Mouse (Mus musculus) embryo, embryonic 9.5 days (tissue): ENCODE results near the gene Tmem52.
"Not testable (repeated sequence)": the region's sequence is repeated elsewhere in the genome, so short reads cannot be mapped to it uniquely, and the experiment has no call there.

Experiments
- DNase-seq: peaks from one replicate; pipeline ENCODE4 v3.0.0-alpha.2; 2017; ENCODE audit errors: extremely low spot score

Tmem52 gene

DNA sequence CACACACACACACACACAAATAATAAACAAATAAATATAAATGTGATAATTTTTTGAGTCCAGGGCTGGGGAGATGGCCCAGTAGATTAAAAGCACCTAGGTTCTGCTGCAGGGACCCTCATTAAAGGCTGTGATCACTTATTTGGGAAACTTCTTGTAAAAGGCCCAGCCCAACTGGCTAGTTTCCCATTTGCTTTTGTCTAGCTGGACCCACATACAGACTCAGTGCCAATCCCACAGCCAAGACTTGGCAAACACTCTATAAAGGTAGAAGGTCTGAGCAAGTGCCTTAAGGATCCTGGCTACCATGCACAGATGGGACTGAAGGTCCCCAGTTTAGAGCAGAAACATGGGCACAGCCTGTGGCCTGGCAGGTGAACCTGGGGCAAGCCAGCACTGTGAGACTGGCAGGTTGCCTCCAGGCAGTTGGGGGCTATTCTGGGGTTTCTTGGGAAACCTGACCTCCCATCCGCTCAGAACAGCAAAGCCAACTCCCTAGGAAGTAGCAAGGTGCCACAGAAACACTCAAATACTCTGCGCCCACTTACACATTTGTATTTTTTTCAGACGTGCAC, 3.9 kb downstream of the Tmem52 start:
- no peak for DNase-seq

DNA sequence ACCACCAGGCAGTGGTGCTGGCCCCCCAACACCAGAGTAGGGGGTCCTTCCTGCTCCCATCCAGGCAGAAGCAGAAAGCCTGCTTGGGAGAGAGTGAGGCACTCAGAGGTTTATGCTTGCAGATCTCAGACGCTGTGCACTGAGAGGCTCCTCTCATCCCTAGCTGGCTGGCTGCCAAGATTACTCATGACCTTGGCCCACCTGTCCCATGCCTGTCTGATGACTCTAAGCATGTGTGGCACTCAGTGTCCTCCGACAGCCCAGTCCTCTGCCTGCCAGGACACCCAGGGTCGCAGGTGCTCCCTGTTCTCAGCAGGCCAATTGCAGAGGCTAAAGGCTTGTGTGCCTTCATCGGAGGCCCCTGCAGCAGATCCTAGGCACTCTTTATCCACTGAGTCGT, 4.4 kb downstream of the Tmem52 start:
- DNase-seq, result no peak

- DNase-seq, result not testable (repeated sequence)
Observed at GRCm38 (mm10) chr4:155473796-155474195, 4.9 kb downstream of the Tmem52 start.

- DNase-seq, result peak; percentile 85
Observed at GRCm38 (mm10) chr4:155481381-155482124, 12.6 kb downstream of the Tmem52 start.

DNA sequence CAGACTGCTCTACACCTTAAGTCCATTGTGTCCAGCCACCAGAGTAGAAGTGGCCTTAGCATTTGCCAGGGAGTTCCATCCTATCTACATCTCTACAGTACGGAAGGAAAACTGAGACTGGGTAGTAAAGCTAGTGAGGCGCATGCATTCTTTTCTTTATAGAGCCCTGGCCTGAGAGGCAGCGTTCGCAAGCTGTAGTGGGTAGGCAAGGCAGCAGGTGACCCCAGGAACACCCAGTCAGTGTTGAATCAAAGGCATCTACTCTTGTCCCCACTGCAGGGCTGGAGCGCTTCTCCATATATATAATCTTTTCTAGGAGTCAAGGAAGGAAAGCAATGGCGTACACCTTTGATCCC, 13.2 kb downstream of the Tmem52 start:
- no peak for DNase-seq

DNA sequence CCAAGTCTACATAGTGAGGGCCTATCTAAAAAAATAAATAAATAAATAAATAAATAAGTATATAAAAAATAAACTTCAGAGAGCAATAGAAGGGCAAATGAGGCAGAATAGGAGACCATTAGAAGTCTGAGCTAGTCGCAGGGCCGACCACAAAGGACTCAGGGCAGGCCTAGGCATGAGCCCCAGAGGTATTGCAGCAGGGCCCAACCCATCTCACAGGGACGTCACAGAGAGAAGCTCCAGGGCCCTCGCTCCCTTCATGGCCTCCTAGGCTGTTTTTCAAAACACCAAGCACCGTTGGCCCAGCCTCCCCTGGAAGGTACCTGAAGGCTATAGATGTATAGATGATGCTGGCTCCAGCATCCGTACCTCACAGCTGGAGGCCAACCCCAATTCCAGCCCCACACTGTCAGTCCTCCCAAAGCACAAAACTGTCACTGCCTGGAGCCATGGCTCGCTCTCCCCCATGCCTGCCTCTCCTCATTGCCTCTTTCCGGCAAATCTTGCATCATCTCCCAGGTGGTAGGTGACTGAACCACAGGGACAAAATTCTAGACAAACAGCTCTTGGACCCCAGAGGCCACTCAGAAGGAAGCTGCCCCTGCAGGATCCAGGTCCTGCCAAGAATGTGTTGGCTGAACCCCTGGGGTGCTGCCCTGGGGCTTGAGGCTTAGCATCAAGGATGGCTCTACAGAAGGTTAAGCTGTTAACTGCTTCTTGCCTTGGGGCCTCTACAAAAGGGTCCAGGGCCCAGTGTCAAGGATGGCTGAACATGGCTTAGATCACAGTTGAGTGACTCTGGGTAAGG, 14.0 kb downstream of the Tmem52 start:
- no peak for DNase-seq

DNA sequence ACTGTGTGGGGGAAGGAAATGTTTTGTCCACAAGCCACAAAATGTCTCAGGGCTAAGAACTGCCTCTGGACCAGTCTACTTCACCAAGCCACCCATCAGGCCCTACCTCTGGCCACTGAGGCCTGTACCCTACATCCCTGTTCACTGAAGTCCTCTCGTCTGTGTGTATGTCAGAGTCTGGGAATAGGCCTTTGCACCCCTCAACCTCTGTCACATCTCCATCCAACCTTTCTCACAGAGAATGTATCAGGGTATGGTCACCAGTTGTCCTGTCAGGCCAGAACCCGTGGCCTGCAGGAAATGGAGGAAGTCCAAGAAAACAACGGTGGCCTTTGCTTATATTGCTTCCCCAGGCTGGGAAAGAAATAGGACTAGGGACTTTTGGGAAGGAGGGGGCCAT, 16.6 kb downstream of the Tmem52 start:
- no peak for DNase-seq

DNA sequence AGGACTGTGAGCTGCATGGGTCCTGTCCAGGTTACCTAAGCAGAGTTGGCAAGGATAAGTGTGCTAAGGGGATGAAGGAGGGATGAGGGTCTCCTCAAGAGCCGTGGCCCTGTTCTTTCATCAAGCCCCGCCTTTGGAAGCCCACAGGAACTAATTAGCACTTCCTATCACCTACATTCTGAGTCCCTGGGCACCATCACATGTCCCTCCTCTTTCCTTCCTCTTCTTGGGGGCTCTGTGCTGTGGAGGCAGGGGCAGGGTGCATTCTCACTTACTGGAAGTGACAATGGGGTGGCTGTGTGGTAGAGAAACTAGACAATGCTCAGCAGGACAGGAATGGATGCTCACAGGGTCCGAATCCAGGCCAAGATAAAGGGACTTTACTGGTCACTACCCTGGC, 18.8 kb downstream of the Tmem52 start:
- DNase-seq, result no peak

- DNase-seq, result no peak
Observed at GRCm38 (mm10) chr4:155488232-155489025, 19.5 kb downstream of the Tmem52 start.

- DNase-seq, result no peak
Observed at GRCm38 (mm10) chr4:155489101-155489970, 20.4 kb downstream of the Tmem52 start.

DNA sequence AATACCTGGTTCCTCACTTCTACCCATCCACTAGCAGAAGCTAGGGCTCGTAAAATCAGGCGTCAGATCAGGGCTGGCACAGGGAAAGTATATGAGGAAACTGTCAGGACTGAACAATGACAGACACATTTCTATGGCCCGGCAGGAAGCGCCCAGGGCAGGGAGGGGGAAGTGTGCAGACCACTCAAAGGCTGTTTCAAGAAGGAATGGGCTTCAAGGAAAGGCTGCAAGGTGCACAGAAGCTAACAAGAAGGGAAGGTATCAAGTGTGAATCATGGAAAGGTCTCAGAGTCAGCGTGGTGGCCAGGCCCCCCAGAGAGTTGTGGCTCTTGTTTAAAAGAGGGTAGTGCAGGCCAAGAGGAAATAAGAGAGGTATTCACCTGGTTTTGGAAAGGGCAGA, 21.5 kb downstream of the Tmem52 start:
- DNase-seq, result peak; percentile 27

DNA sequence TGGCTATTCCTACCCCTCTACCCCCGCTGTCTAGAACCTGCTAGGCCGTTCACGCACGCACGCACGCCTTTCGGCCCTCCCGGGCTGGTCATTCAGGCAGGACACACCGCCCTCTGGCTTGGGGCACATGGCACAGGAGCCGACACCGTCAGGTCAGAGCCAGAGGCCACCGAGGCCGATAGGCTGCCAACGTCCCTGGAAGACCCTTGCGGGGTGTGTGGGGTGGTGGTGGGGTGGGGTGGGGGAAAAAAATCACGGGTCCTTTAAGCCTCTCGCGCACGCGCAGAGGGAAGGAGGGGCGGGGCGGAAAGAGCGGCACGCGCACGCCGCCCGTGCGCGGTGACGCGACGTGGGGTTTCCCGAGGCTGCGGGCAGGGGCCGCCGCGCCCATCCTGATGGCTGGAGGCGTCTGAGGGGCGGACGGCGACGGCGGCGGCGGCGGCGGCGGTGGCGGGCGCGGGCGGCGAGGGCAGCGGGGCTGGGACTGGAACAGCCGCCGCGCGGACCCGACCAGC, 22.1 kb downstream of the Tmem52 start, which contains the start of gene Gnb1:
Gene Gnb1 (plus strand): TSS at position 372 of the 515 bp plus-strand sequence.
- DNase-seq, result peak; percentile 91

- peak; percentile 73 for DNase-seq
Observed at GRCm38 (mm10) chr4:155491529-155492130, 22.7 kb downstream of the Tmem52 start.

GRCm38 (mm10) chr4:155492131-155492633, 23.3 kb downstream of the Tmem52 start:
- no peak for DNase-seq

DNA sequence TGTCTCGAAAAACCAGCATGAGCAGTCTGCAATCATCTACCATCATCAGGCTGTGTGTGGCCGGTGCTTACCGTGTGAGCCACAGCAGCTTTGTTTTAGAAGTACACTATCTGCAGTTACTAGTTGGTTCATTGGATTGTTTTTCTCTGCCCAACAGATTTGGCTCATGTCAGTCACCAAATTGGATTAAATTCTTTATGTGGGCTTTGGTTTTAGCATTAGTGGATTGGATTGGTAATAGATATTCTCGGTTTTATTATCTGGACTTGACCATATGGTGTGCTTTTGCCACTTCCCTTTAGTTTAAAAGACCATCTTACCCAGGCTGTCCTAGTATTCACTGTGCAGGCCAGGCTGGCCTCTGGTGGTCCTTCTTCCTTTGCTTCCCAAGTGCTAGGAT, 26.0 kb downstream of the Tmem52 start:
- no peak for DNase-seq

DNA sequence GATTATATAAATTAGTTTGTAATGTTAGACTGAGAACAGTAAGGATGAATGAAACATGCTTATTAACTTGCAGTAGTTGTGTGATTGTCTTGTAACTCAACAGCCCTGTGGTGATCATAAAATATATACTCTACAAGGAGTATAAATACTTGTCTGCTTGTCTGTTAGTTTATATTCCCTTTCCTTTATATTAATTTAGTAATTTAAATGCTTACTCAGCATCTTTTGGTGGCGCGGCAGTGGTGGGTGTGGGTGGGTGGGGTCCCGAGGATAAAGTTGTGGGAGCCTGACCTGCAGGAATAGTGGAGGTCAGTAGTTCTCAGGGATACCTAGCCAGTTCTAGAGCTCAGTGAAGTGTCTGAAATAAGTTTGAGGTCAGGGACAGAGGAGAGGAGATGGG, 29.0 kb downstream of the Tmem52 start:
- no peak for DNase-seq

GRCm38 (mm10) chr4:155501126-155501525, 32.2 kb downstream of the Tmem52 start:
- no peak for DNase-seq

DNA sequence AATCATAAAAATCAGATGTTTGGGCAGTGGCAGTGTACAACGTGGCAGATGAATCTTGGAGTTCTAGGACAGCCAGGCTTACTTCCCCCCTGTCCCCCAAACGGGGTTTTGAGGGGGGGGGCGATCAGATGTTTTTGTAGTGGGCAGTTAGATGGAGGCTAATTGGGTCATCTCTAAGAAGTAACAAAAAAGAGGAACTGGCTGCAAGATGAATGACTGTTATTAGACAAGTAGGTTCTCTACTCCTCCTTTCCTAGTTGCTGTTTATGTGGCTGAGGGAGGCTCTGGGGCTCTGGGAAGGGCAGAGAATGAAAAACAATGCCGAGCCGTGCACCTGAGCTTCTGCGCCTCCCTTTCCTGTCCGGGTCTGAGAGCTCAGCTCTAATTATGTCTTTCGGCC, 36.2 kb downstream of the Tmem52 start:
- no peak for DNase-seq

GRCm38 (mm10) chr4:155505671-155506295, 36.9 kb downstream of the Tmem52 start:
- no peak for DNase-seq

DNA sequence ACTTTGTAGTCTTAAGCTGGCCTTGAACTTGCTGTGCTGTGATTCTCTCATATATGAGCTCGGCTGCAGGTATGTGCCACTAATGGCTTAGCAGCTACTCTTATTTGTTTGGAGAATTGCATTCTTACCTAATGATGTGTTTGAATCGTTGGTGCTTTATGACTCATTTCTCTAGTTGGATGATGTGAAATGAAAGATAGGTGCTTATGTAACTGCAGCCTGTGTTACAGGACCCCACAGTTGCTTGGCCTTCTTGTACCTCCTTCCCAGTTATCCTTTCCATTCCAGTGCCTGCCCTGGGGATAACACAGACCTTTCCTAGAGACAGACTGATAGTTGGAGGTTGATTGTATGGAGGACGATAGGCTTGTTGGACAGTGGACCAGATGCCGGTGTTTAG, 39.7 kb downstream of the Tmem52 start:
- no peak for DNase-seq
